Mouse (Mus musculus) forebrain, embryonic 11.5 days (tissue): ENCODE measurements at regions not wholly inside any gene's neighbourhood (a gene's known extent, or its start where the extent isn't known, plus 50 kb on each side); places are given as distances from the start of the nearest gene placed in this dataset.

Experiments used
- ATAC-seq: fragments of 200-750 bp; cut with Nextera tagmentation; replicated peaks from 2 replicates; pipeline ENCODE4 v1.8.0; 2017; ENCODE audit warnings: moderate TSS enrichment; ENCODE audit not compliant: low FRiP score
- DNase-seq: peaks from one replicate; pipeline ENCODE4 v3.0.0-alpha.2; 2017; ENCODE audit warnings: low spot score
- H3K27ac ChIP-seq: fragments of 300-500 bp; sonication (generic); 2 replicates; pipeline ENCODE4 v1.5.1; 2014; ENCODE audit warnings: low read depth, low read length
- H3K27me3 ChIP-seq: fragments of 300-500 bp; sonication (generic); 2 replicates; pipeline ENCODE4 v1.6.1; 2014; ENCODE audit warnings: mild to moderate bottlenecking, low read length, mixed read lengths; ENCODE audit not compliant: control insufficient read depth, insufficient read depth
- H3K36me3 ChIP-seq: fragments of 300-500 bp; sonication (generic); 2 replicates; pipeline ENCODE4 v1.6.1; 2014; ENCODE audit warnings: mild to moderate bottlenecking, low read length, moderate library complexity, mixed read lengths; ENCODE audit not compliant: control insufficient read depth, insufficient read depth
- H3K4me1 ChIP-seq: fragments of 300-500 bp; sonication (generic); replicated peaks from 2 replicates; pipeline ENCODE4 v1.6.1; 2014; ENCODE audit warnings: low read length, mixed read lengths; ENCODE audit not compliant: control insufficient read depth, insufficient read depth
- H3K4me2 ChIP-seq: fragments of 300-500 bp; sonication (generic); 2 replicates; pipeline ENCODE4 v1.6.1; 2014; ENCODE audit warnings: low read depth, mild to moderate bottlenecking, low read length, moderate library complexity, mixed read lengths; ENCODE audit not compliant: severe bottlenecking
- H3K4me3 ChIP-seq: fragments of 300-500 bp; sonication (generic); 2 replicates; pipeline ENCODE4 v1.5.1; 2014; ENCODE audit warnings: low read depth, low read length
- H3K9ac ChIP-seq: fragments of 300-500 bp; sonication (generic); 2 replicates; pipeline ENCODE4 v1.6.1; 2014; ENCODE audit warnings: low read length
- H3K9me3 ChIP-seq: fragments of 300-500 bp; sonication (generic); 2 replicates; pipeline ENCODE4 v1.6.1; 2016; ENCODE audit warnings: low read length, mixed read lengths; ENCODE audit not compliant: control insufficient read depth
- WGBS: fragments of 180-500 bp; shearing (Covaris S2); extraction: QIAGEN DNeasy Blood & Tissue Kit; methylation state at CpG from one replicate; pipeline ENCODE4 v1.1.7; 2014; 5-methylcytosine and 5-hydroxymethylcytosine counted together

GRCm38 (mm10) chr2:19785663-19786260 is 123.8 kb upstream of the Etl4 start:
- Histone ChIP-seq H3K4me2 (no peak overlapping the region), H3K4me1 (no peaks in the 10 kb centered on the region), H3K27ac (no peak overlapping the region), H3K9ac (no peak overlapping the region), H3K36me3 (no peaks in the 10 kb centered on the region), H3K9me3 (no peaks in the 10 kb centered on the region), H3K4me3 (no peak overlapping the region), H3K27me3 (no peaks in the 10 kb centered on the region)
- DNase-seq (no peak), ATAC-seq (no peak)
- 82% methylated on average over 6 of the region's 6 CpGs for WGBS

DNA sequence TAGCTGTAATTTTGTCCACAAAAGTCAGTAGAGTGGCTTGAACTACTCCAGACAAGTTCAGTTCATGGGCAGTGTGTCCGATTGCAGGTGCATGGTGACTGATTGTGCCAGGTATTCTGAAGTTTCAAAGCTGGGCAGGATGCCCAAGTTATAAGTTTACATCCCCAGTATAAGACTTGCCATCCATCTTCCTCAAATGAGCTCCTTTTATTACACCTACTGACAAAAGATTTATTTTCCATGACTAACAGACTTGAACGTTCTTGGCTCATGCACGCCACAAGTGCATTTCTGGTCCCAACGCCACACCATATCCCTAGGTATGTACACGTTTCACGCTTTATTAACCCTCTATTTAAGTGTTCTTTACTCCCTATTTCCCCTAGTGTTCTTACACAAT is 117.4 kb upstream of the Etl4 start:
- Histone ChIP-seq H3K4me3 (no peak overlapping the region), H3K4me2 (no peak overlapping the region), H3K27ac (no peak overlapping the region), H3K4me1 (no peaks in the 10 kb centered on the region), H3K9me3 (no peaks in the 10 kb centered on the region), H3K9ac (no peak overlapping the region), H3K27me3 (no peaks in the 10 kb centered on the region), H3K36me3 (no peaks in the 10 kb centered on the region)
- ATAC-seq (no peak), DNase-seq (no peak)
- 87% methylated on average over 6 of the region's 6 CpGs for WGBS

DNA sequence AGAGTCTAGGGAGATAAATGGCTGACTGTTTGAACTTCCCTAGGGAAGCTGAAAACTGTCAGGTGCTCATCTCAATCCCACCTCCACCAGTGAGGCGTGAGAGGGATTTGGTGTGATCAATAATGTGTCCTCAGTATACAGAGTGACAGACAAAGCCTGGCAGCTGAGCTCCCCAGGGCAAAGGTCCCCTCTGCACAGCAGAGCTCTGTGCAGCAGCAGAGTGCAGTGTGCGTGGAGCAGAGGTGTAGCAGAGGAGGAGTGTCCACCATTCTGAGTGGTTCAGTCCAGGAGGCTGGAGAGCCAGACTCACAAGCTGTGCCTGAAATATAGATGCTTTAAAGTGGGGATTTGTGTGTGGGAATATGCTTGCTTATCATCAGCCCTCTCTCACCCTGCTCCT is 112.8 kb upstream of the Etl4 start:
- H3K27me3 ChIP-seq: no peaks in the 10 kb centered on the region
- no peak for ATAC-seq
- DNase-seq: no peak
- H3K36me3 ChIP-seq: no peaks in the 10 kb centered on the region
- no peak overlapping the region for H3K4me3 ChIP-seq
- H3K4me2 ChIP-seq: no peak overlapping the region
- H3K4me1 ChIP-seq: no peaks in the 10 kb centered on the region
- H3K27ac ChIP-seq: no peak overlapping the region
- no peaks in the 10 kb centered on the region for H3K9me3 ChIP-seq
- 38% methylated on average over 2 of the region's 2 CpGs for WGBS
- no peak overlapping the region for H3K9ac ChIP-seq
